Mouse (Mus musculus) embryonic facial prominence, embryonic 12.5 days (tissue): Measurements from ENCODE around the gene Pdhx. TPM values are rescaled to one million over a fixed set of nuclear protein-coding genes. Genes with fewer than 3 reads are reported as not detected.

Experiments used
- ATAC-seq: fragments of 200-750 bp; cut with Nextera tagmentation; 2 replicates; pipeline ENCODE4 v1.8.0; 2017; ENCODE audit not compliant: insufficient number of reproducible peaks, insufficient read depth, low FRiP score, low TSS enrichment
- H3K27ac ChIP-seq: fragments of 300-500 bp; sonication (generic); 2 replicates; pipeline ENCODE4 v1.5.1; 2016; ENCODE audit warnings: mild to moderate bottlenecking
- H3K27me3 ChIP-seq: fragments of 300-500 bp; sonication (generic); 2 replicates; pipeline ENCODE4 v1.6.1; 2016; ENCODE audit warnings: mild to moderate bottlenecking, moderate library complexity
- H3K36me3 ChIP-seq: fragments of 300-500 bp; sonication (generic); 2 replicates; pipeline ENCODE4 v1.6.1; 2016; ENCODE audit warnings: mild to moderate bottlenecking
- H3K4me1 ChIP-seq: fragments of 300-500 bp; sonication (generic); 2 replicates; pipeline ENCODE4 v1.6.1; 2016
- H3K4me2 ChIP-seq: fragments of 300-500 bp; sonication (generic); replicated peaks from 2 replicates; pipeline ENCODE4 v1.6.1; 2016; ENCODE audit warnings: mild to moderate bottlenecking, moderate library complexity
- H3K4me3 ChIP-seq: fragments of 300-500 bp; sonication (generic); 2 replicates; pipeline ENCODE4 v1.5.1; 2016; ENCODE audit warnings: mild to moderate bottlenecking
- H3K9ac ChIP-seq: fragments of 300-500 bp; sonication (generic); 2 replicates; pipeline ENCODE4 v1.6.1; 2016; ENCODE audit warnings: mild to moderate bottlenecking, moderate library complexity
- H3K9me3 ChIP-seq: fragments of 300-500 bp; sonication (generic); 2 replicates; pipeline ENCODE4 v1.6.1; 2016; ENCODE audit warnings: mild to moderate bottlenecking, moderate library complexity
- WGBS: fragments of 180-500 bp; shearing (Covaris S2); methylation state at CpG from one replicate; pipeline ENCODE4 v1.1.7; 2016; 5-methylcytosine and 5-hydroxymethylcytosine counted together
- polyA plus RNA-seq: library from polyadenylated mRNA; unstranded; fragments of >200 nt; fragmentation: Nextera tagmentation; extraction: Ambion mirVana; gene quantifications from 2 replicates; pipeline ENCODE4 v1.2.1, GENCODE M21; 2016

Gene Pdhx
- polyA plus RNA-seq, 1 experiment from 2014 or later = 43.8 TPM

- no peak for ATAC-seq
- WGBS = 61% methylated on average over 5 of the region's 5 CpGs
- H3K36me3 ChIP-seq = peaks cover 15% of the 10 kb centered on the region
Measured at GRCm38 (mm10) chr2:103084451-103084850, 11.1 kb upstream of the Pdhx start.

GRCm38 (mm10) chr2:103082853-103083252, 9.5 kb upstream of the Pdhx start:
- Histone ChIP-seq H3K9me3 (no peaks in the 10 kb centered on the region), H3K27me3 (no peaks in the 10 kb centered on the region), H3K4me3 (no peak overlapping the region), H3K4me1 (no peaks in the 10 kb centered on the region), H3K4me2 (no peak overlapping the region), H3K9ac (no peak overlapping the region), H3K27ac (no peak overlapping the region), H3K36me3 (0 out of 2 replicates have a peak, but pooled peaks cover 6% of the 10 kb centered on the region)
- WGBS = 69% methylated on average over 7 of the region's 7 CpGs
- no peak for ATAC-seq

More at GRCm38 (mm10) chr2:103084451-103084850, 11.1 kb upstream of the Pdhx start:
- no peak overlapping the region for H3K9ac ChIP-seq
- H3K27ac ChIP-seq = no peak overlapping the region
- H3K4me3 ChIP-seq = no peak overlapping the region
- no peak overlapping the region for H3K4me2 ChIP-seq
- H3K9me3 ChIP-seq = no peaks in the 10 kb centered on the region
- H3K4me1 ChIP-seq = no peaks in the 10 kb centered on the region
- H3K27me3 ChIP-seq = no peaks in the 10 kb centered on the region

DNA sequence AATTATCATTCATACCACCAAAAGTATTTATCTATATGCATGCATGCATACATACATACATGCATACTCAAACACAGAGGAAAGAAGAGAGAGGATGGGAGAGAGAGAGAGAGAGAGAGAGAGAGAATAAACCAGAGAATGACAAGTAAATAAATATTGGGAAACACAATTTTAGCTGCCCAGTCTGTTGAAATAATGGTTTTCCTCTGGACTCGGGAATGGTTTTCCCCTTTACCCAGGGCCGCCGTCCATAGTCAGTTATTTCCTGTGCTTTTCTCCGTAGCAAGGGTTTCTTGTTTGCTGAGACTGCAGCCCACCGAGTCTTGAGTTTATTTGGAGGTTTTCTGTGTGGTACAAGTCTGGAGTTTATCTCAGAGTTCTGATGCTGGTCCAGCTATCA, 8.4 kb upstream of the Pdhx start:
- no peaks in the 10 kb centered on the region for H3K27me3 ChIP-seq
- no peaks in the 10 kb centered on the region for H3K4me1 ChIP-seq
- 76% methylated on average over 5 of the region's 5 CpGs for WGBS
- no peak overlapping the region for H3K4me2 ChIP-seq
- ATAC-seq = no peak
- no peak overlapping the region for H3K9ac ChIP-seq
- H3K27ac ChIP-seq = no peak overlapping the region
- no peaks in the 10 kb centered on the region for H3K9me3 ChIP-seq
- no peak overlapping the region for H3K4me3 ChIP-seq
- H3K36me3 ChIP-seq = no peaks in the 10 kb centered on the region

GRCm38 (mm10) chr2:103081117-103081516, 7.8 kb upstream of the Pdhx start:
- H3K27ac ChIP-seq = no peak overlapping the region
- H3K9me3 ChIP-seq = no peaks in the 10 kb centered on the region
- no peak overlapping the region for H3K4me3 ChIP-seq
- H3K27me3 ChIP-seq = no peaks in the 10 kb centered on the region
- no peak for ATAC-seq
- H3K4me1 ChIP-seq = no peaks in the 10 kb centered on the region
- 71% methylated on average over 6 of the region's 6 CpGs for WGBS
- no peak overlapping the region for H3K9ac ChIP-seq
- no peak overlapping the region for H3K4me2 ChIP-seq
- no peaks in the 10 kb centered on the region for H3K36me3 ChIP-seq

DNA sequence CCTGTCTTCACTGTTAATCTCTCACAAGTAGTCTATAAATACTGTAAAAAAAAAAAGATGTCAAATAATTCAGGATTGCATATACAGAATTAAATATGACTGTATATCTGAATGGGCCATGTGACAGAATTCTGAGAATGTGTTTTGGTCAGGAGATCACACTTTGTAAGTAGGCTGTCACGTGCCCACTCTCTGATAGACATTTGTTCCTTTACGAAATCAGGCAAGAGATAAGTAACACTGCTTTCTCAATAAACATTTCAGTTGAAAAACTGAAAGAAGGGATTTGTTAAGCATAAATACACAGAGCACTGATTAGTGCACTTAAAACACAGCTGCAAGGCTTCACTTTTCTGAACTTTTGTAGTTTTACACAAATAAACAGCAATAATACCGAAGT, 2.7 kb downstream of the Pdhx start:
- no peak overlapping the region for H3K4me2 ChIP-seq
- peaks cover 24% of the 10 kb centered on the region for H3K4me1 ChIP-seq
- 84% methylated on average over 3 of the region's 3 CpGs for WGBS
- H3K36me3 ChIP-seq = no peaks in the 10 kb centered on the region
- no peak overlapping the region for H3K9ac ChIP-seq
- no peak overlapping the region for H3K4me3 ChIP-seq
- H3K27ac ChIP-seq = no peak overlapping the region
- ATAC-seq = no peak
- H3K9me3 ChIP-seq = peaks cover 3% of the 10 kb centered on the region; the same call in 1 of the 2 replicates
- H3K27me3 ChIP-seq = no peaks in the 10 kb centered on the region

DNA sequence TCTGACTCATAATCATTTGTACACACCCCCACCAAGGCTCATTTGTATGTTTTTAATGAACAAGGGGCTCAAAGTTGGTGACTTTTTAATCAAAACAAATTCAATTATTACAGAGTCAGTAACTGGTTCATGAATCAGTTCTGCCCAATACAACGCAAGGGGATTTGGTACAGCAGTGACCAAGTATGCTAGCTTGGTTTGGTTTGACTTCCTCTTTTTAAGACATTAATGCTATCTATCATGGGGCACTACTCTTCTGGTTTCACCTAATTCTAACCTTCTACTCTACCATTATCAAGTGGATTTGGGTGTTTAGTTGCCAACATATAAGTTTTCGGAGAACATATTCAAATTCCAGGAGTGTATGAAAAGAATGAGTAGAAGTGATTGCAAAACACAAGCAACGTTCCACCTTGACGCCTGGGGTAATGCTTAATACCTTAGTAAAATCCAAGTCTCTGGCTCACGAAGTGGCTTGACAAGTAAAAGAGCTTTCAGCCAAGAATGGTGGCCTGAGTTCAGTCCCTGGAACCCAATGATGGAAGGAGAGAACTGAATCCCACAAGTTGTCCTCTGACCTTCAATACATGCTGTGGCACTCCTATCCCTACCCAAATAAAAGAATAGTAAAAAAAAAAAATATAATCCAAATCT, 3.4 kb downstream of the Pdhx start:
- Histone ChIP-seq H3K9ac (no peak overlapping the region), H3K27ac (no peak overlapping the region), H3K36me3 (no peaks in the 10 kb centered on the region), H3K27me3 (no peaks in the 10 kb centered on the region), H3K4me2 (no peak overlapping the region), H3K4me1 (peaks cover 24% of the 10 kb centered on the region), H3K4me3 (no peak overlapping the region), H3K9me3 (peaks cover under 1% of the 10 kb centered on the region; the same call in 1 of the 2 replicates)
- ATAC-seq = no peak
- WGBS = 92% methylated on average over 5 of the region's 5 CpGs

GRCm38 (mm10) chr2:103068602-103069001, 4.7 kb downstream of the Pdhx start:
- no peak for ATAC-seq
- WGBS = 74% methylated on average over 1 of the region's 1 CpGs
- H3K9me3 ChIP-seq = no peaks in the 10 kb centered on the region
- H3K4me2 ChIP-seq = no peak overlapping the region
- H3K9ac ChIP-seq = no peak overlapping the region
- no peaks in the 10 kb centered on the region for H3K36me3 ChIP-seq
- no peak overlapping the region for H3K4me3 ChIP-seq
- no peaks in the 10 kb centered on the region for H3K27me3 ChIP-seq
- peaks cover 18% of the 10 kb centered on the region for H3K4me1 ChIP-seq
- no peak overlapping the region for H3K27ac ChIP-seq

DNA sequence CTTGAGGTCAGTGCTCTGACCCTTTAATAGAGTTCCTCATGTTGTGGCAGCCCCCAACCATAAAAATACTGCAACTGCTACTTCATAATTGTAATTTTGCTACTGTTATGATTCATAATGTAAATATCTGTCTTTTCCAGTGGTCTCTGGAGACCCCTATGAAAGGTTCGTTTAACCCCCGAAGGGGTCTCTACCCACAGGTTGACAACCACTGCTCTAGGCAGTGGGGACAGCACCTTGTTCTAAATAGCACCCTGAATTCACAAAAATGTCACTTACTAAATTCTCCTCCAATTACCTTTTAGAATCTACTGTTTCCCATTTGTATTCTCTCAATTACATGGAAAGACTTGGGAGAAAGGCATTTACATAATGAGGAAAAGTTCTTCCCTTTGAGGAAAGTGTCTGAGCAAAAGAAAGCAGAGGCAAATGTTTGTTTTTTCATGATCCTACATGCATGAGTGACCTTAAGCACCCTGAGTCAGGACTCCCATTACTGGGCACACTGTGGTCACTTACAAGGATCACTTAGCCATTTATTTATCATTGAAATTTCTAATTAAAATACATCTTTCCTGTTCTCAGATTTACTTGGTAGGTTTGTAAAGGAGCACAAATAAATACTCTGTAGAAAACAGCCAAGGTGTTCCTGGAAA, 5.6 kb downstream of the Pdhx start:
- WGBS = 93% methylated on average over 2 of the region's 2 CpGs
- ATAC-seq = no peak
- H3K36me3 ChIP-seq = no peaks in the 10 kb centered on the region
- H3K4me3 ChIP-seq = no peak overlapping the region
- H3K27ac ChIP-seq = no peak overlapping the region
- H3K27me3 ChIP-seq = no peaks in the 10 kb centered on the region
- no peak overlapping the region for H3K4me2 ChIP-seq
- H3K9me3 ChIP-seq = no peaks in the 10 kb centered on the region
- peaks cover 22% of the 10 kb centered on the region for H3K4me1 ChIP-seq
- H3K9ac ChIP-seq = no peak overlapping the region

DNA sequence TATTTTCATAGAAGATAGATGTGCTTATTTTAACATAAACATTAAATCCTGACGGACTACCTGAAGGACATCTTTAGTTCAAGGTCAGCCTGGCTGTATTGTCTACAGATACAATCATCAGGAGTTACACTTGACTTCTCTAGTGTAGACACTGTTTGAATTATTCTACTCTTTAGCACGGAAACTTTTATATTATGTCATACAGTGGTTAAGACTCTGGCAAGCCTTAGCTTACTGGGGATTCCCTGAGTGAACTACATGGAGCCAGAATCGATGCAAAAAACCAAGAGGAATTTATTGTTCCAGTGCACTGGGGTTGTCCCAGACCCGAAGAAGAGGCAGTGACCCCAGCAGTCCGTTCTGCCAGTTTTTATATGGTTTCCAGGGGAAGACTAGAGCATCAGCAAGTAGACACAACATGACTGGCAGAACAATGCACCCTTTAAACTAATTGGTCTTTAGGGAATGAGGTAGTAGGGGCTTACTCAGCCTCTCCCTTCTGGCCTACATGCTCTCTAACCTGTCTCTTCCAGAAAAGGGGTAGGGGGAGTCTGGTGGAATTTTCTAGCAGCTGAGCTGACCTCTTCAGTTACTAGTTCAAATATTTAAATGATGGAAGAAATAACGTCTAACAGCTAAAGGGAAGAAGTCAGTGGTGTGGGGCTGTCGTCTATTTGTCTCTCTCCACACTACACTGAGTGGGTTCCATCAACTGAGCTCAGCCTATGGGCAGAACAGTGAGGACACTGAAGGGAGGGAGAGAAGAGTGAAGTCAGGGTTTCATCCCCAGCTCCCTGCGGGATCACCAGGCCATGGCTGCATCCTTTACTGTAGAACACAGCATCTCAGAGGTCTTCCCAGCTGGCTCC, 6.4 kb downstream of the Pdhx start:
- no peak overlapping the region for H3K4me2 ChIP-seq
- no peak overlapping the region for H3K27ac ChIP-seq
- H3K9me3 ChIP-seq = no peaks in the 10 kb centered on the region
- peaks cover 15% of the 10 kb centered on the region for H3K4me1 ChIP-seq
- 83% methylated on average over 8 of the region's 8 CpGs for WGBS
- no peaks in the 10 kb centered on the region for H3K27me3 ChIP-seq
- no peaks in the 10 kb centered on the region for H3K36me3 ChIP-seq
- no peak overlapping the region for H3K4me3 ChIP-seq
- no peak for ATAC-seq
- H3K9ac ChIP-seq = no peak overlapping the region

DNA sequence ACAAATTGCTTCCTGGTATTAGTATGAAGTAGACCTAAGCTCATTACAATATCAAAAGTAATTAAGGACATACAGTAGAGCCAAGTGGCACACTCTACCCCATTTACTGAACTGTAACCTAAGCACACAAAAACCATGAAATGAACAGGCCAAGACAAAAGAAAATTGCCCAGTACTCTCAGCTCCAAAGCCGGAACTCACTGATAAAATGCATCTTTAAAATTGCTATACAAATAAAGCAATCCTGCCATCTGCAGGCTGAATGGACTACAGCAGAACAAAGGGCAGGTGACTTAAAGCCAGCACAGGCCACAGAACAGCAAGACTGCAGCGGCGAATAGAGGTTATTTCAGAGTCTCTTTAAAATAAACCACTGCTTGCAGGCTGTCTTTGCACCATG, 10.4 kb downstream of the Pdhx start:
- H3K27me3 ChIP-seq = no peaks in the 10 kb centered on the region
- no peak overlapping the region for H3K27ac ChIP-seq
- H3K4me2 ChIP-seq = no peak overlapping the region
- H3K4me3 ChIP-seq = no peak overlapping the region
- 42% methylated on average over 3 of the region's 3 CpGs for WGBS
- no peak for ATAC-seq
- no peaks in the 10 kb centered on the region for H3K9me3 ChIP-seq
- no peak overlapping the region for H3K9ac ChIP-seq
- H3K36me3 ChIP-seq = no peaks in the 10 kb centered on the region
- peaks cover 7% of the 10 kb centered on the region; the same call in 1 of the 2 replicates for H3K4me1 ChIP-seq

- Histone ChIP-seq H3K27me3 (no peaks in the 10 kb centered on the region), H3K4me3 (no peak overlapping the region), H3K4me2 (no peak overlapping the region), H3K4me1 (peaks cover 3% of the 10 kb centered on the region; the same call in 1 of the 2 replicates), H3K9me3 (no peaks in the 10 kb centered on the region), H3K36me3 (no peaks in the 10 kb centered on the region), H3K27ac (no peak overlapping the region), H3K9ac (no peak overlapping the region)
- no peak for ATAC-seq
- 89% methylated on average over 3 of the region's 3 CpGs for WGBS
Measured at GRCm38 (mm10) chr2:103058266-103058665, 15.0 kb downstream of the Pdhx start.
